Mouse (Mus musculus) CH12.LX (cell line): Measurements from ENCODE around the gene Dennd5b.

ENCODE experiments used
- CTCF ChIP-seq, 2 experiments: IDR thresholded peaks in 1 of 2; conservative IDR thresholded peaks in 1 of 2; 2 replicates each; pipeline ENCODE4 v1.5.1; 2011 to 2012; ENCODE audit warnings: low read depth in 2 of 2, low read length in 2 of 2, improper control_type of control experiment in 1 of 2, inconsistent platforms in 1 of 2, mild to moderate bottlenecking in 1 of 2, moderate library complexity in 1 of 2
- EP300 ChIP-seq: IDR thresholded peaks from 2 replicates; pipeline ENCODE4 v1.6.1; 2011; ENCODE audit warnings: low read length, improper control_type of control experiment
- MXI1 ChIP-seq: IDR thresholded peaks from 2 replicates; pipeline ENCODE4 v1.6.1; 2011; ENCODE audit warnings: mild to moderate bottlenecking, low read depth, low read length, improper control_type of control experiment

DNA sequence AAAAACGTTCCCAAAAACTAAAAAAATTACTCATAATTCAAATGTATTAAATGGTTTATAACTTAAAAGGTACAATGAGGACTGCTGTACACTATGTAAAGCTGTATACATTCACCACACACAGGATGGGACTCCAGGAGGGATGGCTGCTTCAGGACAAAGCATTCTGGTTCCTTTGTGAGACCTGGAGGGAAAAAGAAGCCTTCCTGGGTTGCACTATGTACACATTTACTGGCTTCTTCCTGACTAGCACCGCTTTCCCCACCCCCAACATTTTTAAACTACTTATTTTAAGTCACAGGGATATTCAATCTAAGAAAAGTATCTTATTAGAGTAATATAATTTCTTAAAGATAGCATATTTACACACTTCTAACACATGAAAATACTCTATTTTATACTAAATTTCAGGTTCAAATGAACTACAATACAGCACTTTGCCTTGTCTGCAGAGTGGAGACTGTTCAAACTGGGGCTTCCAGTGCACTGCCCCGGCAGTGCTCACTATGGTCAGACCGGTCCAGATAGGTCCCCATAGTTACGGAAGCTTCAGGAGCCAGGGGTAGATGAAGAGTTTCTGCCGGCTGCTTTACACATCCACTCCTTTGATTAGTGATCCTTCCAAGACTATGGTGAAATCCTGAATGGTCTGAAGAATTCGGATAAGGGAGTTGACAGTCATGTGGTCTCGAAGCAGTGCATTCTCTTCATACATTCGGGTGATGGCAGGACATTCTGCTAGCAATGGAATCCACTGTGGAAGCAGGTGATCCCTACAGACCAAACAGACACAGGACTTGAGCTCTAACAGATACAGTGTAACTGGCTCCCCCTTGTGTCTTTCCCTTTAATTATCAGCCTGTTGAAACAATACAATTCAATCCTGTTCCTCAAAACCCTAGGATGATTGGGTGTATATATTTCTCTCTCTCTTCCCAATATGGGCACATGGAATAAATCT, 108.1 kb downstream of the Dennd5b start:
- TF ChIP-seq MXI1 (no peak), CTCF (conservative IDR thresholded peaks at IDR 0.05 in 1 of 2, IDR thresholded peaks at IDR 0.05 in 1 of 2; ENCODE audit: low read depth in 2 of 2, low read length in 2 of 2) (peak; percentile 41 to 82), EP300 (no peak)
